Mouse (Mus musculus) forelimb bud, embryonic 11.5 days (tissue): Measurements from ENCODE around the gene Acaca.
A peak's percentile ranks its signal among the peaks of the same experiment; 100 is the strongest.

Experiments used
- DNase-seq: peaks from one replicate; pipeline ENCODE4 v3.0.0-alpha.2; 2012; ENCODE audit warnings: low read depth, low spot score

The Acaca gene

GRCm38 (mm10) chr11:84243562-84243961 is 114.1 kb downstream of the Acaca start:
- peak; percentile 61 for DNase-seq

- no peak for DNase-seq
Measured at GRCm38 (mm10) chr11:84247370-84247769, 117.9 kb downstream of the Acaca start.

DNA sequence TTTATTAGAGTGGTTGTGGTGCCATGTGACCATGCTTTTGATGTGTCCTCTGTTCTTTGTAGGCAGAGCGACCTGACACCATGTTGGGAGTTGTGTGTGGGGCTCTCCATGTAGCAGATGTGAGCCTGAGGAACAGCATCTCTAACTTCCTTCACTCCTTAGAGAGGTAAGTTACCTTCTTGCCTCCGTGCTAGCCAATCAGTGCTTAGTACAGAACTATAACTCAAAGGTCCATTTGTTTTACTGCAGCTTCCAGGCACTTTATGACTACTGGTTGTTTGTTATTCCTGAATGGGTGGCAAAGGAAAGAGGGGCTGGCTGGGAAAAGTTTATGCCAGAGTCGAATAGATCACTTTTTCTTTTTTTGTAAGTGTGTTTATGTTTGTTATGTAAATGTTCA is 121.7 kb downstream of the Acaca start:
- DNase-seq = no peak

DNA sequence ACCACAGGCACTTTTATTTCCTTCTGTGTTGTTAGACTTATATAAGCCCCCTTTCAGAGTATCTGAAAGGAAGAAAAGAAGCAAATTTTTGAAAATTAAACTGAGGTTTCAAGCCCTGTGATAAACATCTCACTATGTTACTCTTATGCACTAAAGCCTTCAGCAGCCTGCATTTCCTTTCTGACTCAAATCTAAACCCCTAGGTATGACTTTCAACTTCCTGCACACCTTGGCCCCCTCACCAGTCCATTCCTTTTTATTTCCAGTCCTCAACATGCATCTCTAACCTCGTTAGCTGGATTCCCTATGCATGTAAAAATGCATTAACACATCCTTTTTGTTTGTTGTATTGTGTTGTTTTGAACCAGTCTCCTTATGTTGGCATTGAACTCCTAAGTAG is 123.0 kb downstream of the Acaca start:
- DNase-seq = no peak

DNA sequence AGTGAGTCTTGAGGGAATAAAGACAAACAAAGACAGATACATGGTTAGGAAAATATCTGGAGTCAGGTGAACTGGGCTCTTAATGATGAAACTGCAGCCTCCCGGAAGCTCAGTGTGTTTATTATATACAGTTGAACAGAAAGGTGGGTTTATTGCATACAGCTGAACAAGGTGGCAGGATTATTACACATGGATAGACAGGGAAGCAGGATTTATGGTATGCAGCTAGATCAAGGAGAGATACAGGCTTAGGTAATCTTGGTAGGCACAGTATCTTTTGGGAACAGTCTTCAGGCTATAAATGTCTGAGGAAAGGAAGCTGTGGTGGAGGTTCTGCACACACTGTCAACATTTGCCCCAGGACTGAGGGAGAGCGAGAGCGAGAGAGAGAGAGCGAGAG is 126.4 kb downstream of the Acaca start:
- DNase-seq = no peak

DNA sequence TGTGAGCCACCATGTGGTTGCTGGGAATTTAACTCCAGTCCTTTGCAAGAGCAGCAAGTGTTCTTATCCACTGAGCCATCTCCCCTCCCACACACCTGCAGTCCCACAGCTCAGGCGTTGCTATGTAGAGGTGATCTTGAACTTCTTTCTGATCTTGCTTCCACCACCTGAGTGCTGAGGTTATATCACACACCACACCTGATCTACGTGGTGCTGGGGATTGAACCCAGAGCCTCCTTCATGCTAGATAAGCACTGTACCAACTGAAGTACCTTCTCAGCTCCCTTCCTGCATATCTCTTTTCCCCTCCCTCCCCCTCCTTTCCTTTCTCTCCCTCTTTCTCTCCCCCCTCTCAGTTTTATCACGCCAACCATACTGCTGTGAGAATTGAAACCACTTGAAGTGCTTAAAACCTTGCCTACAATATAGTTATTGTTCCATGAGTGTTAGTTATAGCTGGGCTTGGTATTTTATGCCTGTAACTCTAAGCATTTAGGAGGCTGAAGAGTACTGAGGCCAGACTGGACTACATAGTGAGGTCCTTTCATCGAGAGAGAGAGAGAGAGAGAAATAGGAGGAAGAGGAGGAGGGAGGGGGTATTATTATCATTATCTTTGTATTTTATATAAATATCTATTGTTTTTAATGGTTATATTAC is 128.7 kb downstream of the Acaca start:
- DNase-seq = no peak

- DNase-seq = peak; percentile 27
Measured at GRCm38 (mm10) chr11:84264490-84264889, 135.0 kb downstream of the Acaca start.

DNA sequence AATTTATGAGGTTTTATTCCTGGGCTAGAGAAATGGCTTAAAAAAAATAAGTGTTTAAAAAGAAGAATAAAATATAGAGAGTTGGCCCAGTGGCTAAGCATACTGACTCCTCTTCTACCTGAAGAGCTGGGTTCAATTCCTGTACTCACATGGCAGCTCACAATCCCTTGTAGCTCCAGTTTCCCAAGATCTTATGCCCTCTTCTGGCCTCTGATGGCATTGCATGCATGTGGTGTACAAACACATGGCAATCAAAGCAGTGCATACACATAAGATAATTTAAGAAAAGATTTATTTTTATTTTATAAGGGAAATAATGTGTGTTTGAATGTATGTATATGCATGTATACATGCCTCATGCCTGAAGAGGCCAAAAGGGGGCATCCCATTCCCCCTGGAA is 138.6 kb downstream of the Acaca start:
- DNase-seq = no peak

DNA sequence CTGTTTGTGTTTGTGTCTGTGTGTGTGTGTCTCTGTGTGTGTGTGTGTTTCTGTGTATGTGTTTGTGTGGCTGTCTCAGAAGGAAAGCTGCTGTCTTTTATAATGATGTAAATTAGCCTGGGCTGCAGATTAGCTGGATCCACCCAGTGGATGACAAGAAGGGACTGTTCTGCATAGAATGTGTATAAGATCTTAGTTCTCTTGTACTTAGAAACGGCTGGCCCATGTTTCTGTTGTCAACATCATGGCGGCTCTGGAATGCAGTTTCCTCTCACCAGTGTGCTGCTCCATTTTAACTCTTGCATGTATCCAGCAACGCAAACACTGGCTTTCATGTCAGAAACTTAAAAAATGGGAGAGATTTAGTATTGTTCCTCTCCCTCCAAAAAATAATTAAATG is 141.0 kb downstream of the Acaca start:
- DNase-seq = no peak

DNA sequence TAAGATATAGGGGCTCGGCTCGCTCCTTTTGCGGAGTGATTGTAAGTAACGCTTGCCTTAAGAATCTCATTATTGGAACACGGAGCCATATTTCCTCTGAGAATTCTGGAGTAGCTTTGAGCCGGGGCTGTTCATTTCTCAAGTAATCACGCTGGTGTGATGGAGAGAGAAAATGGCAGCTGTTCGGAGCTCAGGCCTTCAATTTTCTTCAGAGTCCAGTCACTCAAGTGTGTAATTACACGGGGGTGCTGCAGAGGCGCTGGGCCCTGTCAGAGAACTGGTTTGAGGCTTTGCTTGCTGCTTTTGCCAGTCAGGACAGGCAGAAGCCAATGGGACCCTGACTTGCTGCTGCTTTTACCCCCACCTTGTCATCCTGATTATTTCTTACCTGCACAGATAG is 142.5 kb downstream of the Acaca start:
- DNase-seq = peak; percentile 11

GRCm38 (mm10) chr11:84272574-84272973 is 143.1 kb downstream of the Acaca start:
- peak; percentile 9 for DNase-seq

- DNase-seq = no peak
Measured at GRCm38 (mm10) chr11:84276979-84277378, 147.5 kb downstream of the Acaca start.

GRCm38 (mm10) chr11:84281280-84281679 is 151.8 kb downstream of the Acaca start:
- DNase-seq = no peak

DNA sequence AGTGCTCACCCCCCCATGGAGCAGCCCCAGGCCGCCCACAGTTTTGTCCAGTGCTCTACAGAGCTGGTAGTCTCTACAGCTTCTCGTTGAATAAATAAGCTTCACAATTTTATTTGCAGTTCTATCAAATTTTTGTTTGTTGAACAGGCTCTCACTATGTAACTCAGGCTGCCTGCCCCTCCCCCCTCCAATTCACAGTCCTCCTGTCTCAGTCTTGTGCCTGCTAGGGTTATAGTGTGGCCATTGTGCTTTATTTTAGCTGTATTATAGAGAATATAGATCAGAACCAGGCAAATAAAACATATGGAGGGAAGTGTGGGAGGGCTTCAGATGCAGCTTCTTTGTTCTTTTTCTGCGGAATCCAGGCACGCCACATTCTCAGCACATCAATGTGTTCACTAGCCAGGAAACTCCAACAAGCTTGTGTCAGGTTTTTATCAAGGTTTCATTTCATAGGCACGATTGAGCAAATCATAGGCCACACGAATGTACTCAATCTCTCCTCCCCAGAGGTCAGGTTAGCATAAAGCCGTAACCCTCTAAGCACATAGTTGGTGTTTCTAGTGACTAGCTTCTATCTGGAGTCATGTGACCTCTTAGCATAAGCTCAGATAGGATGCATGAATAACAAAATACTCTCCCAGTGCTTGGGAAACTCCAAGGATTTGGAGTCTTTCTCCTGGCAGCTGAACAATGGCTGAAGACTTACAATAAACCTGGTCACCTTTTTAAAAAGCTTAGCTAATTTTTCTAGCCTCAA is 153.7 kb downstream of the Acaca start:
- no peak for DNase-seq

GRCm38 (mm10) chr11:84290781-84291180 is 161.3 kb downstream of the Acaca start:
- DNase-seq = no peak

GRCm38 (mm10) chr11:84292532-84292931 is 163.1 kb downstream of the Acaca start:
- DNase-seq = no peak

- DNase-seq = no peak
Measured at GRCm38 (mm10) chr11:84293288-84293687, 163.8 kb downstream of the Acaca start.

- DNase-seq = no peak
Measured at GRCm38 (mm10) chr11:84296337-84296736, 166.9 kb downstream of the Acaca start.

GRCm38 (mm10) chr11:84305474-84305873 is 176.0 kb downstream of the Acaca start:
- DNase-seq = no peak

DNA sequence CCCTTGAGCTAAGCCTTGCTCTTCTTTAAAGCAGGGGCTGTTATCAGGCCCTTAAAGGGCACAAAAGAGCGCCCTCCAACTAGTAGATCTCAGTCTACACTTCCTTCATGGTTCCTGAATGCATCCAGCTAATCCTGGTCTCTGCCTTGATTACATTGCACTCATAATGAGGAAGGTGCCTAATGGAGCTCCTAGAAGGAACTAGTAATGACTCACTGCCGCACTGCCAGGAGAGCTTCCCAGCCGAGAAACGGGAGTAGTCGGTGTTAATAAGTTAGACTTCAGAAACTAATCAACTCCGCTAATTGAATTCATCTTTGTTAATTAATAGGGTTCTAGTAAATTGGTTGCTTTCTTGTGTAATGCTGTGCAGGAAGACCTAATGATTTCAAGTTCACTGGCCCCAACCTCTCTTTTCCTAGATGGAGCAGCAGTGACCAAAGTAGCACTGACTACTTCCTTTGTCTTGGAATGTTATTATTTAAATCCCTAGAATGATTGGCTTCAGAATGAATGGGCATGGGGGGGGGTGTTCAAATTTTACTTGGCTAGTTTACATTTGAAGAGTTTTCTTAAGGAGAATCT is 176.8 kb downstream of the Acaca start:
- no peak for DNase-seq

- no peak for DNase-seq
Measured at GRCm38 (mm10) chr11:84324032-84324752, 194.7 kb downstream of the Acaca start.

GRCm38 (mm10) chr11:84327086-84327485 is 197.6 kb downstream of the Acaca start:
- no peak for DNase-seq
